15 mouse cellular contexts compared by ENCODE assay signal in genomic region chr17:73961801-73962403, GRCm38 (mm10). TPM values are rescaled to one million over a fixed set of nuclear protein-coding genes. Genes with fewer than 3 reads are reported as not detected.
DNase-seq lines count a peak whose midpoint lies in the region; ATAC-seq lines count a peak whose summit lies in the region.
"Had no signal": no experiment of that assay in that cellular context is flagged by ENCODE, and none has a peak within 500 bp of the region (broad histone marks: within the 10 kb centered on the region; RNA-seq: fewer than 3 reads in every experiment).

No protein-coding gene starts in this region.

- H3K4me1 ChIP-seq in embryonic facial prominence, embryonic 13.5 days = peaks cover 12% of the 10 kb centered on the region; the same call in 1 of the 2 replicates
- H3K4me1 ChIP-seq in embryonic facial prominence, embryonic 10.5 days = no peaks in the 10 kb centered on the region
- H3K4me1 ChIP-seq in intestine, embryonic 15.5 days (replicated peaks) = 0 out of 2 replicates have a peak, but pooled peaks cover 5% of the 10 kb centered on the region
- no peaks in the 10 kb centered on the region for H3K4me1 ChIP-seq in intestine, embryonic 16.5 days (ENCODE audit: control insufficient read depth, insufficient read depth, low read length)
- peaks cover 12% of the 10 kb centered on the region for H3K4me1 ChIP-seq in lung, embryonic 16.5 days (replicated peaks; ENCODE audit: control insufficient read depth, insufficient read depth, low read length)
- H3K4me1 ChIP-seq: embryonic facial prominence, embryonic 12.5 days; forebrain, embryonic 10.5 days; hindbrain, embryonic 12.5 days had no signal

- no peak overlapping the region for H3K4me2 ChIP-seq in embryonic facial prominence, embryonic 13.5 days
- no peak overlapping the region for H3K4me2 ChIP-seq in intestine, embryonic 15.5 days (replicated peaks)
- H3K4me2 ChIP-seq in intestine, embryonic 16.5 days (ENCODE audit: low read depth, low read length) = no peak overlapping the region
- no peak overlapping the region for H3K4me2 ChIP-seq in lung, embryonic 16.5 days (ENCODE audit: low read depth, low read length)
- H3K4me2 ChIP-seq: embryonic facial prominence, embryonic 12.5 days; hindbrain, embryonic 12.5 days; lung, embryonic 14.5 days; midbrain, embryonic 11.5 days had no signal

- ATAC-seq in embryonic facial prominence, embryonic 13.5 days (ENCODE audit: insufficient number of reproducible peaks, insufficient read depth, low FRiP score, low TSS enrichment, low read depth) = no peak
- ATAC-seq in intestine, embryonic 15.5 days = 0 out of 2 replicates have a peak, but pooled peaks have one; percentile 20
- ATAC-seq in intestine, embryonic 16.5 days = no peak
- ATAC-seq in lung, embryonic 16.5 days (ENCODE audit: low read depth) = peak; percentile 79

- no peaks in the 10 kb centered on the region for H3K36me3 ChIP-seq in embryonic facial prominence, embryonic 13.5 days
- H3K36me3 ChIP-seq in embryonic facial prominence, embryonic 10.5 days (replicated peaks) = no peaks in the 10 kb centered on the region
- no peaks in the 10 kb centered on the region for H3K36me3 ChIP-seq in intestine, embryonic 15.5 days
- no peaks in the 10 kb centered on the region for H3K36me3 ChIP-seq in intestine, embryonic 16.5 days (ENCODE audit: control insufficient read depth, insufficient read depth, low read length)
- no peaks in the 10 kb centered on the region for H3K36me3 ChIP-seq in lung, embryonic 16.5 days (ENCODE audit: control insufficient read depth, insufficient read depth, low read length)
- H3K36me3 ChIP-seq: embryonic facial prominence, embryonic 12.5 days; forebrain, embryonic 10.5 days; hindbrain, embryonic 12.5 days had no signal

- WGBS in embryonic facial prominence, embryonic 13.5 days = 82% methylated on average over 1 of the region's 1 CpGs
- WGBS in embryonic facial prominence, embryonic 10.5 days = 82% methylated on average over 1 of the region's 1 CpGs
- 93% methylated on average over 1 of the region's 1 CpGs for WGBS in intestine, embryonic 15.5 days
- WGBS in intestine, embryonic 16.5 days = 71% methylated on average over 1 of the region's 1 CpGs
- WGBS in lung, embryonic 16.5 days = 67% methylated on average over 1 of the region's 1 CpGs

- H3K27ac ChIP-seq in embryonic facial prominence, embryonic 13.5 days = peak overlapping the region; percentile 51; the same call in 1 of the 2 replicates
- no peak overlapping the region for H3K27ac ChIP-seq in embryonic facial prominence, embryonic 10.5 days (replicated peaks)
- H3K27ac ChIP-seq in intestine, embryonic 15.5 days = no peak overlapping the region
- H3K27ac ChIP-seq in intestine, embryonic 16.5 days (ENCODE audit: low read length) = no peak overlapping the region
- peak overlapping the region; percentile 55 for H3K27ac ChIP-seq in lung, embryonic 16.5 days (ENCODE audit: low read length)
- H3K27ac ChIP-seq: embryonic facial prominence, embryonic 12.5 days; forebrain, embryonic 10.5 days; hindbrain, embryonic 12.5 days had no signal

- H3K9me3 ChIP-seq in embryonic facial prominence, embryonic 13.5 days = no peaks in the 10 kb centered on the region
- H3K9me3 ChIP-seq in embryonic facial prominence, embryonic 10.5 days = no peaks in the 10 kb centered on the region
- no peaks in the 10 kb centered on the region for H3K9me3 ChIP-seq in intestine, embryonic 15.5 days
- no peaks in the 10 kb centered on the region for H3K9me3 ChIP-seq in intestine, embryonic 16.5 days (ENCODE audit: control insufficient read depth, low read length)
- no peaks in the 10 kb centered on the region for H3K9me3 ChIP-seq in lung, embryonic 16.5 days (ENCODE audit: control insufficient read depth, low read length)
- H3K9me3 ChIP-seq: embryonic facial prominence, embryonic 12.5 days; forebrain, embryonic 10.5 days; hindbrain, embryonic 12.5 days had no signal

- DNase-seq in embryonic facial prominence, embryonic 10.5 days (ENCODE audit: low spot score) = no peak
- DNase-seq in lung, postnatal 36 days = no peak
- DNase-seq in cerebellum, adult 11-12 months = no peak
- DNase-seq in embryo, embryonic 10 days (ENCODE audit: low spot score) = no peak
- DNase-seq: cerebellum, postnatal 14 days; layer of hippocampus, postnatal 36 days had no signal

- no peaks in the 10 kb centered on the region for H3K27me3 ChIP-seq in embryonic facial prominence, embryonic 13.5 days
- no peaks in the 10 kb centered on the region for H3K27me3 ChIP-seq in embryonic facial prominence, embryonic 10.5 days (replicated peaks; ENCODE audit: low read depth, poor library complexity, severe bottlenecking)
- H3K27me3 ChIP-seq in intestine, embryonic 15.5 days (replicated peaks) = no peaks in the 10 kb centered on the region
- H3K27me3 ChIP-seq in intestine, embryonic 16.5 days (replicated peaks; ENCODE audit: control insufficient read depth, insufficient read depth, low read length) = no peaks in the 10 kb centered on the region
- no peaks in the 10 kb centered on the region for H3K27me3 ChIP-seq in lung, embryonic 16.5 days (ENCODE audit: control insufficient read depth, insufficient read depth, low read depth, low read length)
- H3K27me3 ChIP-seq: embryonic facial prominence, embryonic 12.5 days; hindbrain, embryonic 12.5 days had no signal

- H3K4me3 ChIP-seq in embryonic facial prominence, embryonic 13.5 days = no peak overlapping the region
- H3K4me3 ChIP-seq in embryonic facial prominence, embryonic 10.5 days = no peak overlapping the region
- H3K4me3 ChIP-seq in intestine, embryonic 15.5 days (replicated peaks) = no peak overlapping the region
- no peak overlapping the region for H3K4me3 ChIP-seq in intestine, embryonic 16.5 days (ENCODE audit: low read length)
- no peak overlapping the region for H3K4me3 ChIP-seq in lung, embryonic 16.5 days (ENCODE audit: low read length)
- H3K4me3 ChIP-seq: embryonic facial prominence, embryonic 12.5 days; forebrain, embryonic 10.5 days; hindbrain, embryonic 12.5 days had no signal

- H3K9ac ChIP-seq in embryonic facial prominence, embryonic 13.5 days = no peak overlapping the region
- H3K9ac ChIP-seq in intestine, embryonic 15.5 days = no peak overlapping the region
- H3K9ac ChIP-seq in intestine, embryonic 16.5 days (ENCODE audit: low read depth, low read length) = no peak overlapping the region
- no peak overlapping the region for H3K9ac ChIP-seq in lung, embryonic 16.5 days (ENCODE audit: low read length)
- H3K9ac ChIP-seq: embryonic facial prominence, embryonic 12.5 days; hindbrain, embryonic 12.5 days; lung, embryonic 14.5 days had no signal

RNA-seq across cellular contexts. Expression of gene Xdh, which starts 11.9 kb away (rescaled TPM):
- 0.59 and 0.87 TPM in 2 replicates for polyA plus RNA-seq in embryonic facial prominence, embryonic 13.5 days (2015; fragmentation: Nextera tagmentation; extraction: Ambion mirVana)
- polyA plus RNA-seq in embryonic facial prominence, embryonic 10.5 days (2016; fragmentation: Nextera tagmentation; extraction: Ambion mirVana) = 0.06 and 0.26 TPM in 2 replicates
- polyA plus RNA-seq in intestine, embryonic 15.5 days (2015; fragmentation: Nextera tagmentation; extraction: Ambion mirVana) = 1.9 and 2.3 TPM in 2 replicates
- 3.3 and 4.1 TPM in 2 replicates for polyA plus RNA-seq in intestine, embryonic 16.5 days (2015; fragmentation: Nextera tagmentation; extraction: Ambion mirVana)
- polyA plus RNA-seq in lung, embryonic 16.5 days (2015; fragmentation: Nextera tagmentation; extraction: Ambion mirVana) = 9.5 and 13.9 TPM in 2 replicates

Comparison
In these comparisons a context has a peak if more than half of its experiments do, and no peak if none do; other contexts are left out.
1. ATAC-seq: peak in intestine, embryonic 15.5 days (single experiment) and lung, embryonic 16.5 days (single experiment); none in embryonic facial prominence, embryonic 13.5 days (single experiment) and intestine, embryonic 16.5 days (single experiment).
2. H3K27ac ChIP-seq: peak in embryonic facial prominence, embryonic 13.5 days (single experiment) and lung, embryonic 16.5 days (single experiment); none in embryonic facial prominence, embryonic 10.5 days (single experiment), intestine, embryonic 15.5 days (single experiment) and intestine, embryonic 16.5 days (single experiment).